Mouse (Mus musculus) left cerebral cortex, postnatal 10 days (tissue): Measurements from ENCODE around the gene Prokr1. TPM values are rescaled to one million over a fixed set of nuclear protein-coding genes. Genes with fewer than 3 reads are reported as not detected.
"Not testable (repeated sequence)": the region's sequence is repeated elsewhere in the genome, so short reads cannot be mapped to it uniquely, and the experiment has no call there.

ENCODE experiments used
- DNase-seq, 2 experiments: peaks; one replicate each; pipeline ENCODE4 v3.0.0; 2021 to 2022; ENCODE audit warnings: low spot score in 2 of 2, mixed read lengths in 1 of 2; ENCODE audit errors: extremely low spot score in 1 of 2
- intact Hi-C: fragments of 180-260 bp; cut with DNase I; formaldehyde crosslinking; loops from one replicate; pipeline ENCODE4 v1.15.1; 2025
- total RNA-seq, 2 experiments: library from RNA; stranded (reverse); gene quantifications; 2 replicates each; pipeline ENCODE4 v1.2.3; 2021

Prokr1 gene
- 1 to 10 TPM in 1 of 2 experiments, under 1 TPM in 1; 0.39 to 1.2 TPM for total RNA-seq

DNA sequence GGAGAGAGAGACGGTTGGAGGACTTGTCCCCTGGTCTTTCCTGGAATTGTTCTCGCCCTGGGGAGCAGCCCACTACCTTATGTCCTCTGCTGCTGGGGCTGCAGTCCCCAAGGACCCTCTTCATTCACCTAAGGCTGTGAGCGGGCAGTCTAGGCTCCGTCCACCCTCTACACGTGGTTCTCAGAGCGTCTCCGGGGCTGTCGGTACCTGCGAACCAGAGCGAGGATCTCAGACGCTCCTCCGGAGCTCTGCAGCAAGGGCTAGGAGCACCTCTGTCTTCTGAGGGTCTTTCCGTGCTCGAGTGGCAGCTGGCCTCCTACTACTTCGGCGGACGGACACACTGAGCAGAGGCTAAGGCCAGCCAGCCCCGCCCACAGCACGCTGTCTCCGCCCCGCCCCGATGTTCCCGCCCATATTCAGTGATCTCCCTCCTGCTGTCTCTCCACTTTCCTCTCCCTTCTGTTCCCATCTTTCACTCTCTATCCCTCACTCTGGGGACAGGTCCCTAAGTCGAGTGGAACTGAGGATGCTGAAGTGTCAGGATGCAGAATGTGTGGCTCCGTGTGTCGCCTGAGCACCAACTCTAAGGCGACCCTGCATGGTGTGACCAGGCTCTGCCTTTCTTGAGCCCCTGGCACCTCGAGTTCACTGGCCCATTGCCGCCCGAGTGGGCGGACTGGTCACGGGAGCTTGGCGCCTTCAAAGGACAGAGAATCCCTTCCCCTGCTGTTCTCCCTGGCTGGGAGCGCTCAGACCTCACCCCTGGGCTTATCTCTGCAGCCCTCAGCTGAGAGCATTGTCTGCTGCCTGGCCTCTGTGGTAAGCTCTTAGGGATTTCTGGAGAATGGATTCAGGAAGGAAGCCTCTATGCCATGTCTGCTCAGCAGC lies at the start of gene Prokr1:
TSS of gene Prokr1 (minus strand) at position 350 of the 888 bp plus-strand sequence.
- peak in 1 of 2 experiments; percentile 53 for DNase-seq
- intact Hi-C loops: no loop called here

- intact Hi-C loops: no loop called here
- no peak for DNase-seq
Observed at GRCm38 (mm10) chr6:87638134-87638660, 47.7 kb upstream of the Prokr1 start.

- intact Hi-C loops: no loop called here
- DNase-seq: no peak
Observed at GRCm38 (mm10) chr6:87632176-87632575, 41.6 kb upstream of the Prokr1 start.

GRCm38 (mm10) chr6:87628936-87629335 lies 38.4 kb upstream of the Prokr1 start:
- DNase-seq, intact Hi-C loops: not testable (repeated sequence)

DNA sequence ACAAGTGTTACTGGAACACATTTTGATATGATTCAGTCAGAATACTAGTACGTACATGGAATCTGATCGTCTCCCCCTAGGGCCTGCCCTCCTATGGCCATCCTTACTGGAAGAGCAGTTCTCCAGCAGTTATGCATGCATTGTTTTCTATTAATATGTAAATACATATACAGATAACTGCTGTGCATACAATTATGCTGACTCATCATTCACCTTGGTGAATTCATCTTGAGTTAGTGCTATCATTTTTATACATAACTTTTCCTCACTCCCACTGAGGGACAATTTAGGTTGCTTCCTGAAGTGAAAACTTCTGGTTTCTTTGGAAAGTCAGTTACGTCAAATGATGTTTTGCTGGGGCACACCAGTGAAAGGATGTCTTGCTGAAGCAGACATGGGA lies 32.6 kb upstream of the Prokr1 start:
- DNase-seq: no peak

DNA sequence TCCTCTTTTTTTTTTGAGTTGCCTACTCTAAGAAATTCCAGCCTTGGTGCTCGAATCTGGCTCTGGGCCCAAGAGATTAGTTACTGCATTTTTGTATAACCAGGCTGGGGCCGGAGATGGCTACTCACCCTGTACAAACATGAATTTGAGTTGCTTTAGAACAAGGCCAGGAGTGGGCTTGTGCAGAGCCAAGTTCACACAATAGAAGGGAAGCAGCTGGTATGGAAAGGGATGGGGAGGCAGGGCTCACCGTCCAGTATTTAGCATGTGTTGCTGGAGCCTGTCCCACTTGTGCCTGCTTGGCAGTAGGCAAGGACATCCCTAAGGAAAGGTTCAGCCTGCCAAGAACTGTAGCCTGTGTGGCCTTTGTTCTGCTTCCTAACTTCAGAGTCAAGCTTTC lies 30.7 kb upstream of the Prokr1 start:
- intact Hi-C loops: no loop called here

More for the DNA sequence above, 32.6 kb upstream of the Prokr1 start:
- intact Hi-C loops: no loop called here

GRCm38 (mm10) chr6:87618021-87618420 lies 27.5 kb upstream of the Prokr1 start:
- intact Hi-C loops: no loop called here
- DNase-seq: no peak

More for the DNA sequence above, 30.7 kb upstream of the Prokr1 start:
- peak; percentile 9 to 36 for DNase-seq

DNA sequence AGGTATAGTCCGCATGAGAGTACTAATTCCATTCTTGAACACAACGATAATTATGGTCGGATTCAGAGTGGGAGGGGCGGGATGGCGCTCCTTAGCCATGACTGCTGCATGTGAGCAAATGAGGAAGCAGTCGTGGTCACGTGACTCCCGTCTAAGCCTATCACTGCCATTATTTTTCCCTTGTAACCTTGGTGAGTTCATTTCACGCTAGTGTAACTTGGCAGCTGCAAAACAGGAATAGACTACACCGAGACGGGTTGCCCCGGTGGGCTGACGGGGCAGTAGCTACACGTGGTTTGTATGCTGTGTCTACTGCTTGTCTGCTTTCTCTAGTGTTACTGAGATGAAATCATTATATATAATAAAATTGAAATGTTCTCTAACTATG lies 25.1 kb upstream of the Prokr1 start:
- intact Hi-C loops: no loop called here
- no peak for DNase-seq

- intact Hi-C loops: no loop called here
Observed at GRCm38 (mm10) chr6:87614794-87615695, 24.5 kb upstream of the Prokr1 start.

GRCm38 (mm10) chr6:87599825-87600224 lies 9.3 kb upstream of the Prokr1 start:
- intact Hi-C loops: no loop called here
- DNase-seq: peak; percentile 45 to 59

More at GRCm38 (mm10) chr6:87614794-87615695, 24.5 kb upstream of the Prokr1 start:
- peak in 1 of 2 experiments; percentile 55 for DNase-seq

GRCm38 (mm10) chr6:87597116-87597833 lies 6.7 kb upstream of the Prokr1 start:
- peak in 1 of 2 experiments; percentile 36 for DNase-seq
- intact Hi-C loops: no loop called here

DNA sequence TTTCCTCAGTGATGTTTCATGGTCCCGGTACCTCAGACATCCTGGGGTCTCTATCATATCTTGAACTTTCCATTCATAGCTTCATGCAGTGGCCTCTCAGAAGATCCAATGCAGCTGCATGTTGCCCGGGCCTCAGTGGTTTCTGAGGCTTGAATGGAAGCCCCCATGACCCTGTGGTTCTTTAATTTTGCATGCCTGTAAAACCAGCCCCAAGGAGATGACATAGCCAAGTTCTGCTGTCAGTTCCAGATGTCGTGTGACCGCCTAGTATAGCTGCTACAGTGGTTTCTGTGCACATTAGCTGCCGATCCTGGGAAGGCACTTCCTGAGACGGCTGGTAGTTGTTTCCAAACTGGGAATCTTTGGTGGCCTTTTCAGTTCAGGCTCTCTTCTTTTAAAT lies 3.6 kb upstream of the Prokr1 start:
- DNase-seq: no peak
- intact Hi-C loops: no loop called here

DNA sequence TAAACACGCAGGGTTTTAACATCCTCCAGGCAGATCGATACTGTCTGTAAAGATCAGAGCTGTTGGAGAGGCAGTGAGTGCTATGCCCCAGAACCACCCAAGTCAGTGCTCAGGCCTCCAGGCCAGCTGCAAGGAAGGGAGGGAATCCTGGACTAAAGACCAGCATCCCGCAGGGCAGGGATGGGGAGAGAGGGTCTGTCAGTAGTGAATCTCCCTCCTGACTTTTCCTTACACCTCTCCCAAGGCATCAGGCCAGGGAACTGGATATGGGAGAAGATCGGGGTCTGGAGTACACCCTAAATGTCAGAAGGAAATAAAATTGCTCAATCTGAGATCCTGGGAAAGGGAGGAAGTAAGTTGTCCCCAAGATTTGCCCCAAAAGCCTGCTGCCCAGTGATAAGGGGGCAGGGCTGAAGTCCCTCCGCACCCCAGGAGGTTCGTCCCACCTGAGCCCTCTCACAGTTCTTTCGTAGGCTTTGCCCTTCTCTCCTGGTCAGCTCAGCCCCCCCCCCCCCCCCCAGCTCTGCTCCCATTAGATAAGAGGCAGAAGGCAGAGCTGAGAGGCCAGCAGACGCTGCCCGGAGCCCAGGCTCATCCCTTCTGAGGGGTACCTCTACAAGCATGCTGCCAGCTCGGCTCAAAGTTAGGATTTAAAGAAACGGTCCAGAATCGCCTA lies 687 bp downstream of the Prokr1 start:
- no peak for DNase-seq
- intact Hi-C loops: no loop called here

GRCm38 (mm10) chr6:87583991-87584390 lies 6.6 kb downstream of the Prokr1 start:
- no peak for DNase-seq

GRCm38 (mm10) chr6:87583183-87583611 lies 7.3 kb downstream of the Prokr1 start:
- intact Hi-C loops: no loop called here
- DNase-seq: no peak

More at GRCm38 (mm10) chr6:87583991-87584390, 6.6 kb downstream of the Prokr1 start:
- intact Hi-C loops: no loop called here

- DNase-seq: peak in 1 of 2 experiments; percentile 32
- intact Hi-C loops: no loop called here
Observed at GRCm38 (mm10) chr6:87582456-87582855, 8.1 kb downstream of the Prokr1 start.

DNA sequence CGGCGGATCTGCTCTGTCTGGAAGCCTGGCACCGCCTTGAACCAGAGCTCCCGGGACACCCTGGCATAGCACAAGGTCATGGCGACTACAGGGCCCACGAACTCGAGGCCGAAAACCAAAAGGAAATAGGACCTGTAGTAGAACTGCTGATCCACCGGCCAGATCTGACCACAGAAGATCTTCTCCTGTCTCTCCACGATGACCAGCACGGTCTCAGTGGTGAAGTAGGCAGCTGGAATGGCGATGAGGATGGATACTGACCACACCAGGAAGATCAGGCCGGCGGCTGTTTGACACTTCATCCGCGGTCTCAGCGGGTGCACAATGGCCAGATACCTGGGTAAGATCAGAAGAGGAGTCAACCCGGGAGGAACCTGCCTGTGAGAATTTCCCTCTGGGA lies 9.0 kb downstream of the Prokr1 start:
- intact Hi-C loops: no loop called here
- DNase-seq: no peak

- intact Hi-C loops: no loop called here
- no peak for DNase-seq
Observed at GRCm38 (mm10) chr6:87581071-87581470, 9.5 kb downstream of the Prokr1 start.
